Mouse (Mus musculus): ENCODE data around the gene Tacc2. TPM values are rescaled to one million over a fixed set of nuclear protein-coding genes. Genes with fewer than 3 reads are reported as not detected.

Gene Tacc2
- polyA plus RNA-seq, 1 experiment from 2014 or later: 34.7 TPM

DNA sequence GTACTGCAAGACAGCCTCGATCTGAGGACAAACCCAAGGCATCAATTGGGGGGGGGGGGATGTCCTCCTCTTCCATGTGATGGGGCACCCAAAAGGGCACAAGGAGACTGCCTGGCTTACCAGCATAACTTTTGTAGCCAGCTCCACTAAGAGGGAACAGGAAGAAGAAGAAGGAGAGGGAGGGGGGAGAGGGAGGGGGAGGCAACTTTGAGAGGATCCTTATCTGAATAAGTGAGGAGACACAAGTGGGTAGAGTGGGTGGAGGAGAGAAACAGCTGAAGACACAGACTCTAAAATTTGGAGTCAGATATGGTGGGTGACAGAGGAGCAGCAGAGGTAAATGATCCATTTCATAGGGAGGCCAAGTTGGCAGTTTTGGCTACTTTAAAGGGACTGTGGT, 16.3 kb upstream of the Tacc2 start:
- no peak overlapping the region for H3K27ac ChIP-seq (replicated peaks; ENCODE audit: low read depth, low read length)
- H3K4me1 ChIP-seq (ENCODE audit: control insufficient read depth, insufficient read depth, low read length): no peaks in the 10 kb centered on the region
- WGBS: 67% methylated on average over 1 of the region's 1 CpGs
- no peak overlapping the region for H3K4me3 ChIP-seq (ENCODE audit: low read depth, low read length)
- no peaks in the 10 kb centered on the region for H3K9me3 ChIP-seq (ENCODE audit: control insufficient read depth, low read length)
- no peak overlapping the region for H3K9ac ChIP-seq (ENCODE audit: low read length)
- ATAC-seq (ENCODE audit: insufficient number of reproducible peaks, low FRiP score, low TSS enrichment, low read depth) (no peak), DNase-seq (ENCODE audit: low spot score) (no peak)
- no peaks in the 10 kb centered on the region for H3K27me3 ChIP-seq (ENCODE audit: control insufficient read depth, insufficient read depth, low read length)
- no peaks in the 10 kb centered on the region for H3K36me3 ChIP-seq (ENCODE audit: control insufficient read depth, insufficient read depth, low read length)
- H3K4me2 ChIP-seq (ENCODE audit: low read depth, severe bottlenecking): no peak overlapping the region

DNA sequence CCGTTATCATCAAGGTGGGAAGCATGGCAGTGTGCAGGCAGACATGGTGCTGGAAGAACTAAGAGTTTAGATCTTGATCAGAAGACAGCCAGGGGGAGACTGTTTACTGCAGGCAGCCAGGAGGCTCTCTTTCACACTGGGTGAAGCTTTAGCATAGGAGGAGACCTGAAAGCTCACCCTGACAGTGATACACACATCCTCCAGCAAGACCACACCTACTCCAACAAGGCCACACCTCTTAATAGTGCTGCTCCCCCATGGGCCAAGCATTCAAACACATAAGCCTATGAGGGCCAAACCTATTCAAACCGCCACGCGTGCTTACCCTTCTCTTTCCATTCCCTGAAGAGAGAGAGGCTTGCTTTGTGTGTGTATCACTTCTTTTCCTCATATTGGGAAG, 14.0 kb upstream of the Tacc2 start:
- no peak overlapping the region for H3K4me3 ChIP-seq (ENCODE audit: low read depth, low read length)
- no peak overlapping the region for H3K9ac ChIP-seq (ENCODE audit: low read length)
- DNase-seq (ENCODE audit: low spot score) (no peak), ATAC-seq (ENCODE audit: insufficient number of reproducible peaks, low FRiP score, low TSS enrichment, low read depth) (no peak)
- H3K27me3 ChIP-seq (ENCODE audit: control insufficient read depth, insufficient read depth, low read length): no peaks in the 10 kb centered on the region
- no peaks in the 10 kb centered on the region for H3K9me3 ChIP-seq (ENCODE audit: control insufficient read depth, low read length)
- 81% methylated on average over 4 of the region's 4 CpGs for WGBS
- no peak overlapping the region for H3K4me2 ChIP-seq (ENCODE audit: low read depth, severe bottlenecking)
- no peaks in the 10 kb centered on the region for H3K4me1 ChIP-seq (ENCODE audit: control insufficient read depth, insufficient read depth, low read length)
- H3K27ac ChIP-seq (replicated peaks; ENCODE audit: low read depth, low read length): no peak overlapping the region
- no peaks in the 10 kb centered on the region for H3K36me3 ChIP-seq (ENCODE audit: control insufficient read depth, insufficient read depth, low read length)

DNA sequence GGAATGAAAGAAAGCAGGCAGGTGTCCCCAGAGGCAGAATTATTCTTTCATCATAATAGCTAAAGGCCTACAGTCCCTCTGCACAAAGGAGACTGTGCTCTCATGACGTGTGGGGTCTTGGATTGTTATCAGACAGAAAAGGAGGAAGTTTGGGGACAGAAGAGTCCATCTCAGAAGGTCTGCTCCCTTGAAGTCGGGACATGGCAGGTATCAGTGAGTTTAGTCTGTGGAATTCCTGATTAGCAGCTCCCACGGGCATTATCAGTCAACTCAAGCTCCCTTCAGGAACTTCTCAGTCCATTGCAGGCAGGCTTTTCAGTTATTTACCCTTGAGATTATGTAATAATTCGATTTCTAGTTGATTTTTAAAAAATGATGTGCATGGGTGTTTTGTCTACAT, 13.4 kb upstream of the Tacc2 start:
- H3K4me3 ChIP-seq (ENCODE audit: low read depth, low read length): no peak overlapping the region
- no peaks in the 10 kb centered on the region for H3K27me3 ChIP-seq (ENCODE audit: control insufficient read depth, insufficient read depth, low read length)
- H3K9ac ChIP-seq (ENCODE audit: low read length): no peak overlapping the region
- 72% methylated on average over 4 of the region's 4 CpGs for WGBS
- H3K36me3 ChIP-seq (ENCODE audit: control insufficient read depth, insufficient read depth, low read length): no peaks in the 10 kb centered on the region
- no peaks in the 10 kb centered on the region for H3K9me3 ChIP-seq (ENCODE audit: control insufficient read depth, low read length)
- H3K4me2 ChIP-seq (ENCODE audit: low read depth, severe bottlenecking): no peak overlapping the region
- no peak for ATAC-seq (ENCODE audit: insufficient number of reproducible peaks, low FRiP score, low TSS enrichment, low read depth)
- no peaks in the 10 kb centered on the region for H3K4me1 ChIP-seq (ENCODE audit: control insufficient read depth, insufficient read depth, low read length)
- no peak for DNase-seq (ENCODE audit: low spot score)
- H3K27ac ChIP-seq (replicated peaks; ENCODE audit: low read depth, low read length): no peak overlapping the region

DNA sequence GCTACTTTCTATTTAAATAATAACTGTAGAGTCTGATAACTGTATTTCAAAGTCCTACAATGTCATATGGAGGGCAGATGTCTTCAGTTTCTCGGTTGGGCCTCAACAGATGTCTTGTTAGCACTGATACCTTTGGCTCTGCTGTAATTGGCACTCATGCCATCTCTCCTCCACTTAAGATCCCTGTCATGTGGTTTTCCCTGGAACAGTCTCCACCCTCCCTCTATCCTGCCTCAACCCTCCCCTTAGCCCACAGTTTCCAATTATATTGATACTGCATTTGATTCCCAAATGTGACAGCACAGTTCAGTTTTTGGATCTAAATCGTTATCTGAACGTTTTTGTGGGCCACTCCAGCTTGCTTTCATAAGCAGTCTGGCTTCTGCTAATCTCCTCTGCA, 12.6 kb upstream of the Tacc2 start:
- ATAC-seq (ENCODE audit: insufficient number of reproducible peaks, low FRiP score, low TSS enrichment, low read depth): no peak
- WGBS: 64% methylated on average over 3 of the region's 3 CpGs
- Histone ChIP-seq H3K9ac (ENCODE audit: low read length) (no peak overlapping the region), H3K27ac (replicated peaks; ENCODE audit: low read depth, low read length) (no peak overlapping the region), H3K27me3 (ENCODE audit: control insufficient read depth, insufficient read depth, low read length) (no peaks in the 10 kb centered on the region), H3K9me3 (ENCODE audit: control insufficient read depth, low read length) (no peaks in the 10 kb centered on the region), H3K36me3 (ENCODE audit: control insufficient read depth, insufficient read depth, low read length) (no peaks in the 10 kb centered on the region), H3K4me1 (ENCODE audit: control insufficient read depth, insufficient read depth, low read length) (no peaks in the 10 kb centered on the region), H3K4me3 (ENCODE audit: low read depth, low read length) (no peak overlapping the region), H3K4me2 (ENCODE audit: low read depth, severe bottlenecking) (no peak overlapping the region)
- no peak for DNase-seq (ENCODE audit: low spot score)

DNA sequence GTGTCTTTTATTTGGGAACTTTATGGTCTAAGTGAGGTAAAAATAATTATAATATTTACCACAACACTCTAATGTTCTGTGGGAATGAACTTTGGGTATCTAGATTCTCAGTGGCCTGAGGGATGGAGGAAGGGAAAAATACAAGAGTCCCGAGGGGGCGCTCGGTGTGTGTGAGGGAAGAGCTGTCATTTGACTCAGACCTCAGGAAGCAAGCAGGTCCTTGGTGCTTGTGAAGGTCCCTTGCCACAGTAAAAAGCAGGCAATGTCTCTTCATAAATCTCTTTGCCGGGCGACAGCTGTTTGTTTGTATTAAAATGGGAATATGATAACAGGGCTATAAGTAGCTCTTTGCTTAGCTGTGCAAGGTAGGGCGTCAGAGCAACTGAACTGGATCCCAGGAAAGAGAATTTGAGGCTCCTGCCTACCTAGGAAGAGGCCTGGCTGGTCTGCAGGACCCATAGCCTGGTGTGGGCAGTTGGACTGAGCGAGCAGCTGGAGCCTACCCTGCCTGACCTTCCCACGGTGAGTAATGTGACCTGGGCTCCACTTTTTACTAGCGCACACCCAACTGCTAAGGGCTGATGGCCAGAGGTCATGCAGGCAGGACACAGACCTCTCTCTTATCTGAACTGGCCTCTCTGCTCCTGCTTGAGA, 8.3 kb upstream of the Tacc2 start:
- Histone ChIP-seq H3K27me3 (ENCODE audit: control insufficient read depth, insufficient read depth, low read length) (no peaks in the 10 kb centered on the region), H3K9me3 (ENCODE audit: control insufficient read depth, low read length) (no peaks in the 10 kb centered on the region), H3K4me2 (ENCODE audit: low read depth, severe bottlenecking) (no peak overlapping the region), H3K36me3 (ENCODE audit: control insufficient read depth, insufficient read depth, low read length) (no peaks in the 10 kb centered on the region), H3K9ac (ENCODE audit: low read length) (no peak overlapping the region), H3K27ac (replicated peaks; ENCODE audit: low read depth, low read length) (no peak overlapping the region), H3K4me1 (ENCODE audit: control insufficient read depth, insufficient read depth, low read length) (no peaks in the 10 kb centered on the region), H3K4me3 (ENCODE audit: low read depth, low read length) (no peak overlapping the region)
- DNase-seq (ENCODE audit: low spot score) (no peak), ATAC-seq (ENCODE audit: insufficient number of reproducible peaks, low FRiP score, low TSS enrichment, low read depth) (no peak)
- 61% methylated on average over 9 of the region's 9 CpGs for WGBS

DNA sequence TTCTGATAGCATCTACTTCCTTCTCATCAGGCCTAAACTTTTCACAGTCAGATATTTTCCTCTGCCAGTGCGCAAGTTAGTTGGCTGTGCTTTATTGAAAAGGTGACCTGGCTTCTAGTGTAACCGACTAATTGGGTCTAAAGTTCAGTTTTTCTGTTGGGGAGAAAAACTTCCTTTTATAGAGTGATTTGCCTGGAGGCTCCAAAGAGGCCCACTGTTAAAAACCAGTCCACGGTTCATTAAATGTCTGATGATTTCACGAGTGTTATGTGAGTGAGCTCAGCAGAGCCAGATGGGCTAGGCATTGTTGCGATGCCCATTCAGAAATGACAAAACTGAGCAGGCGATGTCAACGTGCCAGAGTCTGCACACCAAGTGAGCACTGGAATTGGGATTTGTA, 6.8 kb upstream of the Tacc2 start:
- WGBS: 62% methylated on average over 7 of the region's 7 CpGs
- Histone ChIP-seq H3K4me3 (ENCODE audit: low read depth, low read length) (no peak overlapping the region), H3K27ac (replicated peaks; ENCODE audit: low read depth, low read length) (no peak overlapping the region), H3K27me3 (ENCODE audit: control insufficient read depth, insufficient read depth, low read length) (0 out of 2 replicates have a peak, but pooled peaks cover 3% of the 10 kb centered on the region), H3K4me1 (ENCODE audit: control insufficient read depth, insufficient read depth, low read length) (no peaks in the 10 kb centered on the region), H3K9ac (ENCODE audit: low read length) (no peak overlapping the region), H3K4me2 (ENCODE audit: low read depth, severe bottlenecking) (no peak overlapping the region), H3K9me3 (ENCODE audit: control insufficient read depth, low read length) (no peaks in the 10 kb centered on the region), H3K36me3 (ENCODE audit: control insufficient read depth, insufficient read depth, low read length) (no peaks in the 10 kb centered on the region)
- no peak for ATAC-seq (ENCODE audit: insufficient number of reproducible peaks, low FRiP score, low TSS enrichment, low read depth)
- no peak for DNase-seq (ENCODE audit: low spot score)

DNA sequence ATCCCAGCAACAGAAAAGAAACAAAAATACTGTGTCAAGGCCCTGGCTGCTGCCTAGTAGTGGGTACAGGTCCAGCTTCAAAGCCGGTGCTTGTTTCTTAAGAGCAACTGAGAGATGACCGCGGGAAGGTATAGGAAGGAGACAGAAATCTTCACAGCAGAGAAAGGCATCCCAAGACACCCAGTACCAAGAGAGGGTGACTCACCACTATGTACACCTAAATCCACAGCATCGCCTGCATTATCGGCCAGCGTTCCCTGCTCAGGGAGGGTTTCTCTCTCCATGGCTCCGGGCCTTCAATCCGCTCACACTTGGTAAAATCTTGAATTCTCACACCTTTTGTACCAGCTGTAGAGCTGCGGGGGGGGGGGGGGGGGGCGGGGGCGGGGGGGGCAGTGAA, 4.4 kb upstream of the Tacc2 start, which contains the start of gene Nsmce4a:
Gene Nsmce4a, minus strand, starts transcription at position 298 of the 400 bp plus-strand sequence.
- no peaks in the 10 kb centered on the region for H3K9me3 ChIP-seq (ENCODE audit: control insufficient read depth, low read length)
- 86% methylated on average over 8 of the region's 11 CpGs for WGBS
- DNase-seq (ENCODE audit: low spot score): no peak
- H3K4me2 ChIP-seq (ENCODE audit: low read depth, severe bottlenecking): no peak within 1 kb of the TSS
- peaks cover 2% of the 10 kb centered on the region; the same call in 1 of the 2 replicates for H3K4me1 ChIP-seq (ENCODE audit: control insufficient read depth, insufficient read depth, low read length)
- H3K36me3 ChIP-seq (ENCODE audit: control insufficient read depth, insufficient read depth, low read length): no peaks in the 10 kb centered on the region
- H3K27me3 ChIP-seq (ENCODE audit: control insufficient read depth, insufficient read depth, low read length): 0 out of 2 replicates have a peak, but pooled peaks cover 3% of the 10 kb centered on the region
- no peak within 1 kb of the TSS for H3K9ac ChIP-seq (ENCODE audit: low read length)
- no peak within 1 kb of the TSS for H3K4me3 ChIP-seq (ENCODE audit: low read depth, low read length)
- ATAC-seq (ENCODE audit: insufficient number of reproducible peaks, low FRiP score, low TSS enrichment, low read depth): no peak
- H3K27ac ChIP-seq (replicated peaks; ENCODE audit: low read depth, low read length): no peak within 1 kb of the TSS

DNA sequence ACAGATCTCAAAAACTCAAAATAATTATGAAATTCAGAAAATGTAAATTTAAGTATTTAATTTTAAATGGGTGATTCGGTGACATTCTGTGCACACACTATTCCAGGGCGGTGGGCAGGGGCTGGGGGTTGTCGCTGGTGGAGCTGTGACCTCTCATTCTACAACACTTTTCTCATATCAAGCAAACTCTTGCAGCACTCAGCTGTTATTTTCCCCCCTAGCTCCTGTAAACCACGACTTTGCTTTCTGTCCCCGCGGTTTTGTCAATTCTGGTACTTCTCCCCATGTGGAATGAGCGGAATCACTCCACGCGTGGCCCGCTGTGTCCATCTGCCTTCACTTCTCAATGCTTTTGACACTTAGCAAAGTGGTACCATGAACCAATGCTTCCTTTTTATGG, 3.5 kb upstream of the Tacc2 start:
- Histone ChIP-seq H3K9ac (ENCODE audit: low read length) (no peak overlapping the region), H3K4me2 (ENCODE audit: low read depth, severe bottlenecking) (no peak overlapping the region), H3K27me3 (ENCODE audit: control insufficient read depth, insufficient read depth, low read length) (0 out of 2 replicates have a peak, but pooled peaks cover 3% of the 10 kb centered on the region), H3K4me1 (ENCODE audit: control insufficient read depth, insufficient read depth, low read length) (peaks cover 2% of the 10 kb centered on the region; the same call in 1 of the 2 replicates), H3K4me3 (ENCODE audit: low read depth, low read length) (no peak overlapping the region), H3K36me3 (ENCODE audit: control insufficient read depth, insufficient read depth, low read length) (no peaks in the 10 kb centered on the region), H3K27ac (replicated peaks; ENCODE audit: low read depth, low read length) (no peak overlapping the region), H3K9me3 (ENCODE audit: control insufficient read depth, low read length) (no peaks in the 10 kb centered on the region)
- ATAC-seq (ENCODE audit: insufficient number of reproducible peaks, low FRiP score, low TSS enrichment, low read depth): no peak
- 96% methylated on average over 10 of the region's 10 CpGs for WGBS
- no peak for DNase-seq (ENCODE audit: low spot score)
